Mouse (Mus musculus) heart, postnatal 0 days (tissue): ENCODE measurements around the gene Adra1b.

Source experiments
- CTCF ChIP-seq: IDR thresholded peaks from 2 replicates; pipeline ENCODE4 v1.5.1; 2016; ENCODE audit warnings: antibody characterized with exemption, control low read depth, low read depth
- EP300 ChIP-seq: IDR thresholded peaks from 2 replicates; pipeline ENCODE4 v1.6.1; 2016; ENCODE audit warnings: antibody characterized with exemption, low read depth

DNA sequence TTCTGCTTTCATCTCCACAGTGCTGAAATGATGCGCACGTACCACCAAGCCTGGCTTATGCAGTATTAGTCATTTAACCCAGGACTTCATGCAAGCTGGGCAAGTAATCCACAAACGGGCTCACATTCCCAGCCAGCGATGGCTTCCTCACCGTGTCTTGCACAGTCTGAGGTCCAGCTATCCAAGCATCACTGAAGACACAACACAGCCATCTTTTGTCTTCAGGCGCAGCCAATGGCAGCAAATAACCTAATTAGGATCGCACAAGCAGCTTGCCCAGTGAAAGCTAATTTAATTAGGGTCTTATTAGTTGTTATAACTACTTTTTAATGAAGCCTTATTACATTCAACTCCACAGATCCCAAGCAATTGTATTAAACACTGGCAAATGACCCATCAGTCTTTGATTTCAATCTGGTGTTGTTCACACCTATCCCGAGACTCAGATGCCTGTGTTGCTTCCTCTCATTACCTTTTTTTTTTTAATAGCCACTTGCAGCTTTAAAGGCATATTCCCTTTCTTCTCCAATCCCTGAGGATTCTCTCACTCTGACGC lies 83.6 kb downstream of the Adra1b start:
- TF ChIP-seq CTCF (no peak), EP300 (no peak)
